Mouse (Mus musculus) hindbrain, embryonic 13.5 days (tissue): ENCODE data around the gene Trim24. TPM values are rescaled to one million over a fixed set of nuclear protein-coding genes. Genes with fewer than 3 reads are reported as not detected.

ENCODE experiments used
- ATAC-seq: fragments of 200-750 bp; cut with Nextera tagmentation; 2 replicates; pipeline ENCODE4 v1.8.0; 2017; ENCODE audit warnings: moderate TSS enrichment; ENCODE audit not compliant: low FRiP score
- H3K27ac ChIP-seq: fragments of 300-500 bp; sonication (generic); 2 replicates; pipeline ENCODE4 v1.5.1; 2015; ENCODE audit warnings: inconsistent platforms, mild to moderate bottlenecking, moderate library complexity
- H3K27me3 ChIP-seq: fragments of 300-500 bp; sonication (generic); 2 replicates; pipeline ENCODE4 v1.6.1; 2015; ENCODE audit warnings: mild to moderate bottlenecking, inconsistent platforms
- H3K36me3 ChIP-seq: fragments of 300-500 bp; sonication (generic); 2 replicates; pipeline ENCODE4 v1.6.1; 2015; ENCODE audit warnings: mild to moderate bottlenecking, inconsistent platforms
- H3K4me1 ChIP-seq: fragments of 300-500 bp; sonication (generic); replicated peaks from 2 replicates; pipeline ENCODE4 v1.6.1; 2015; ENCODE audit warnings: inconsistent platforms
- H3K4me2 ChIP-seq: fragments of 300-500 bp; sonication (generic); 2 replicates; pipeline ENCODE4 v1.6.1; 2015; ENCODE audit warnings: inconsistent platforms, mild to moderate bottlenecking, moderate library complexity
- H3K4me3 ChIP-seq: fragments of 300-500 bp; sonication (generic); 2 replicates; pipeline ENCODE4 v1.5.1; 2015; ENCODE audit warnings: mild to moderate bottlenecking, inconsistent platforms
- H3K9ac ChIP-seq: fragments of 300-500 bp; sonication (generic); 2 replicates; pipeline ENCODE4 v1.6.1; 2015; ENCODE audit warnings: mild to moderate bottlenecking, inconsistent platforms
- H3K9me3 ChIP-seq: fragments of 300-500 bp; sonication (generic); 2 replicates; pipeline ENCODE4 v1.6.1; 2016; ENCODE audit warnings: inconsistent platforms
- WGBS: fragments of 180-500 bp; shearing (Covaris S2); methylation state at CpG from one replicate; pipeline ENCODE4 v1.1.7; 2015; 5-methylcytosine and 5-hydroxymethylcytosine counted together
- polyA plus RNA-seq: library from polyadenylated mRNA; unstranded; fragments of >200 nt; fragmentation: Nextera tagmentation; extraction: Ambion mirVana; gene quantifications from 2 replicates; pipeline ENCODE4 v1.2.1, GENCODE M21; 2015

The Trim24 gene
- polyA plus RNA-seq, 1 experiment from 2014 or later: 21.6 TPM

DNA sequence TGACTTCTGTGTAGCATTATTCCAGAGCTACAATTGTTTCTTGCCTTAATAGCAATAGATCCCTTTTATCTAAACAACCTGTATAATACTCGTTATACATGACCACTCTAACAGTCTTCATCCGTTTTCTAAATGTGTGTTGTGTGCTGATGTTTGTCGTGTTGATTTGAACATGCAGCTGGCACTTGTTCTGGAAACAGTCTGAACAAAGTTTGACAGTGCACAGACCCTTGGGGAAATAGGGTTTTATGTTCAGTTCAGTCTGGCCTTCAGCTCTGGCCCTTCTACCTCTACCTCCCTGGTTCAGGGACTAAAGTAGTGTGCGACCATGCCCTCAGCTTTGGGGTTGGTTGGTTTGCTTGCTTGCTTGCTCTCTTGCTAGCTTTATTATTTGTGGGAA is 96.8 kb downstream of the Trim24 start:
- H3K9me3 ChIP-seq: no peaks in the 10 kb centered on the region
- H3K9ac ChIP-seq: no peak overlapping the region
- H3K36me3 ChIP-seq: peaks cover 57% of the 10 kb centered on the region
- 98% methylated on average over 4 of the region's 4 CpGs for WGBS
- no peaks in the 10 kb centered on the region for H3K27me3 ChIP-seq
- no peak for ATAC-seq
- H3K27ac ChIP-seq: no peak overlapping the region
- no peak overlapping the region for H3K4me2 ChIP-seq
- H3K4me3 ChIP-seq: no peak overlapping the region
- no peaks in the 10 kb centered on the region for H3K4me1 ChIP-seq

DNA sequence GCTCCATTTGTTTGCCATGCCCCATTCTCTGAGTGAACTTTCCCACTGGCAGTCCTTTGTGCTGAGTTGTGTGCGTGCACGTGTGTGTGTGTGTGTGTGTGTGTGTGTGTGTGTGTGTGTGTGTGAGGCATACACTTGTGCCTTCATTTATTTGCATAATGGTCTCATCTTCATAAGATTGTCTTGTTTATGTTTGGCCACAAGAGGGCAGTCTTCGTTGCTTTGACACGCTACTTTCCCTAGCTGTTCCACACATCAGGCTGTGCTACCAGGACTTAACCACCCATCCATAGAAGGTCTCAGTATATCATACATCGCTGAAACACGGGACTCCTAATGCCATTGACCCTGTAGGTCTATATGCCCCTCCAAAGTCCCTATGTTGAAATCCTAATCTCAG is 136.8 kb downstream of the Trim24 start:
- H3K36me3 ChIP-seq: no peaks in the 10 kb centered on the region
- WGBS: 8% methylated on average over 6 of the region's 6 CpGs
- no peak overlapping the region for H3K27ac ChIP-seq
- H3K4me1 ChIP-seq: no peaks in the 10 kb centered on the region; the same call in 1 of the 2 replicates
- H3K9ac ChIP-seq: no peak overlapping the region
- H3K27me3 ChIP-seq: no peaks in the 10 kb centered on the region
- no peak overlapping the region for H3K4me2 ChIP-seq
- H3K4me3 ChIP-seq: no peak overlapping the region
- H3K9me3 ChIP-seq: no peaks in the 10 kb centered on the region; the same call in 1 of the 2 replicates
- ATAC-seq: peak; percentile 69

DNA sequence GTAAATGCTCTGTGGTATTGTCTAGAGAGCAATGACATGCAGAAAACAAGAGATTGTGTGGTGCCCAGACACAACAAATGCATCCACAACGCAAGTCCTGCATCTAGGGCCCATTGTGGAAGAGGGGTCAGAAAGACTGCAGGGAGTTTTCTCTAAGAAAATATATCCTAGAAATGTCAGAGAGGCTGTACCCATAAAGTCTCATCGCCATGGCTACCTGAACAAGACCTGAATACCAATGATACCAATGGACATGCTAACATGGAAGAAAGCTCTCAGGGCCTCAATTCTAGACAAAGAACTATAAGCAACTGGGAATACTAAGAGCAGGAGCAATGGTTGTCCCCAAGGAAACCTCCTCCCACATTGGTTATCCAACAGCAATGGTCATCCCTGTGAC is 142.2 kb downstream of the Trim24 start:
- Histone ChIP-seq H3K9me3 (no peaks in the 10 kb centered on the region), H3K27ac (no peak overlapping the region), H3K9ac (no peak overlapping the region), H3K27me3 (no peaks in the 10 kb centered on the region), H3K4me3 (no peak overlapping the region), H3K4me1 (peaks cover 5% of the 10 kb centered on the region), H3K4me2 (no peak overlapping the region), H3K36me3 (no peaks in the 10 kb centered on the region)
- WGBS: 63% methylated on average over 2 of the region's 2 CpGs
- no peak for ATAC-seq

Other genes starting within 250 kb of the Trim24 start
- gene Svopl, start 176.2 kb downstream of the Trim24 start, polyA plus RNA-seq: 1.5 and 3.1 TPM in 2 replicates
- not detected in 2 replicates for gene Tmem213, start 238.4 kb downstream of the Trim24 start, polyA plus RNA-seq